Mouse (Mus musculus) gonadal fat pad, adult 2 months (tissue): ENCODE results near the gene Prtn3. TPM values are rescaled to one million over a fixed set of nuclear protein-coding genes. Genes with fewer than 3 reads are reported as not detected.
"Not testable (repeated sequence)": the region's sequence is repeated elsewhere in the genome, so short reads cannot be mapped to it uniquely, and the experiment has no call there.

Experiments used
- DNase-seq: peaks from one replicate; pipeline ENCODE4 v3.0.0-alpha.2; 2012; ENCODE audit warnings: low read depth
- polyA plus RNA-seq: library from polyadenylated mRNA; depleted of rRNA; stranded (reverse); fragments of >200 nt; gene quantifications from 2 replicates; pipeline ENCODE4 v1.2.3, GENCODE M21; 2012

Gene Prtn3
- polyA plus RNA-seq, 1 experiment: 6.6 TPM

- no peak for DNase-seq
Observed at GRCm38 (mm10) chr10:79877174-79877573, 2.9 kb downstream of the Prtn3 start.

DNA sequence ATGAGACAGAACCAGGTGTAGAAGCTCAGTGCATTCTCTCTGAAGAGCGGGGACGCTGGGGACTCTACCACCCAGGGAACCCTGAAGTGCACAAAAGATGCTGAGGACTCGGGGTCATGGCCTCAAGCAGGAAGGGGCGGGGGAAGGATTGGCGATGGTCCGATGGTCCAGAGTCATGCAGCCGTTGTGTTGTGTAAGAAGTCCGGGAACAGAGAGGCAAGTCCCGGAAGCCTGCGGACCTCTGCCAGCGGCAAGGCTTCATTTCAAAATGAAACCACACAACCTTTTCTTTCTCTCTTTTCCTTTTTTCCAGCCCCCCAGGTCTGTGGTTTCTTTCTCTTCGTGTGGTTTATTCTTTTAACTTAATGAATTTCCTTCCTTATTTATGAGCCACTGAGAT lies 3.5 kb downstream of the Prtn3 start:
- no peak for DNase-seq

DNA sequence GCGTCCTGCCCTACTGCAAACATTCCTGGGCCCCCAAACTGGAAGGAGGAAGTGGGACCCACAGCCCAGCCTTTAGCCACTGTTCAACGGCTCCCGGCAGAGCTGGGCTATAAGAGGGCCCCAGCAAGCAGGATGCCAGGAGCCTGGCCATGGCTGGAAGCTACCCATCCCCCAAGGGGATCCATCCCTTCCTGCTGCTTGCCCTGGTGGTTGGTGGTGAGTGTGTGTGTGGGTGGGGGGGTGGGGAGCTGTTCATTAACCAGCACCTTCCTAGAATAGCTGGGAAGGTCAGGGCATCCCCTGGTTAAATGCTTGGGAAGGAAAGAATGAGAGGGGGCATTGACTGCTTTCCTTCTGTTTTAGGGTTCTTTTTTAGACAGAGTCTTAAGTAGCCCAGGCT lies 5.3 kb downstream of the Prtn3 start:
- no peak for DNase-seq

- DNase-seq: no peak
Observed at GRCm38 (mm10) chr10:79880721-79881120, 6.4 kb downstream of the Prtn3 start.

GRCm38 (mm10) chr10:79881981-79882380 lies 7.7 kb downstream of the Prtn3 start:
- DNase-seq: no peak

- DNase-seq: no peak
Observed at GRCm38 (mm10) chr10:79883297-79884084, 9.2 kb downstream of the Prtn3 start.

- DNase-seq: no peak
Observed at GRCm38 (mm10) chr10:79884446-79884845, 10.2 kb downstream of the Prtn3 start.

DNA sequence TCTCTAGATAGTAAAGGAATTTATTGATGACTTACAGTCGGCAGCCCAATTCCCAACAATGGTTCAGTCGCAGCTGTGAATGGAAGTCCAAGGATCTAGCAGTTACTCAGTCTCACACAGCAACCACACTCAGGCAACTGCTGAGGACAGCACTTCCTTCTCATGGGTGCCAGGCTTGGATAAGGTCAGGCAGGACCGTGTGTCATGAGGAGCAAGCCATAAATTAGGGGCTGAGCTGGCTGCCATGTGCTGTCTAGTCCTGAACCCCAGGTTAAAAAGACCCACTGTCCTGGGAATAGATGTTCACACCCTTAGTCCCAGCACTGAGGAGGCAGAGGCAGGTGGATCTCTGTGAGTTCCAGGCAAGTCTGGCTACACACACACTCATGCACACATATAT lies 10.7 kb downstream of the Prtn3 start:
- DNase-seq: not testable (repeated sequence)

GRCm38 (mm10) chr10:79886054-79886453 lies 11.8 kb downstream of the Prtn3 start, which contains the start of gene Elane:
Elane (plus strand) TSS chr10:79886247.
- no peak for DNase-seq

GRCm38 (mm10) chr10:79886611-79887010 lies 12.3 kb downstream of the Prtn3 start:
- DNase-seq: no peak

DNA sequence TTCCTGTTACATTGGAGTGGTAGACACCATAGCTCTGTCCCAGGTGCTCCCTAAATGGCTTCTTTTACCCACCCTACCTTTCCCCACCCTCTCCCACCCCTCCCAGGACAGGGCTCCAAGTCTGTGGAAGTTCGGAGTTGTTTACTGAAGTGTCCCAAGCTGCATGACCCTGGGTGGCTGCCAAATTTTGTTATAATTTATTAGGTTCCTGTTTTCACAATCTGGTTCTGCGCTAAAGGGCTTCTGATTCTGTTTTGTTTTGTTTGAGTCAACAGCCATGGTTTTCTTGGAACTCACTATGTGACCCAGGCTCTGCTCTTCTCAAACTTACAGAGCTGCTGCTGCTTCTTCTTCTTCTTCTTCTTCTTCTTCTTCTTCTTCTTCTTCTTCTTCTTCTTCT lies 15.1 kb downstream of the Prtn3 start:
- no peak for DNase-seq

GRCm38 (mm10) chr10:79890670-79891069 lies 16.4 kb downstream of the Prtn3 start, which contains the start of gene Cfd:
Cfd (plus strand) TSS chr10:79890853.
- no peak for DNase-seq

DNA sequence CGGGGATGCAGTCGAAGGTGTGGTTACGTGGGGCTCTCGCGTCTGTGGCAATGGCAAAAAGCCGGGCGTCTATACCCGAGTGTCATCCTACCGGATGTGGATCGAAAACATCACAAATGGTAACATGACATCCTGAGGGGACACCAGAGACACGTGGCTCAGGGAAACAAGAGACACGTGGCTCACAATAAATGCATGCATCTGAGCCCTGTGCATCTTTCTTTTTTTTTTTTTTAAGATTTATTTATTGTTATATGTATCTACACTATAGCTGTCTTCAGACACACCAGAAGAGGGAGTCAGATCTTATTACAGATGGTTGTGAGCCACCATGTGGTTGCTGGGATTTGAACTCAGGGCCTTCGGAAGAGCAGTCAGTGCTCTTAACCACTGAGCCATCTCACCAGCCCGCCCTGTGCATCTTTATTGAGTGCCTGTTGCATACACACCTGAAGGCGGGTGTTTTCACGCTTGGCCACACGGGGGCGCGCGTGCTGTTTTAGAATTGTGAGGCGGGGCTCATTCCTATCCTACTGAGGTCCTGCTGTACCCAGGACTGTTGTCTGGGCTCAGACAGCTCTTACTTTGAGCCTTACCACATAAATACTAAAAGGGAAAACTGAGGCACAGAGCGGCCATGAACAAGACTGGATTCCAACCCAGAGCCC lies 18.3 kb downstream of the Prtn3 start:
- DNase-seq: not testable (repeated sequence)

DNA sequence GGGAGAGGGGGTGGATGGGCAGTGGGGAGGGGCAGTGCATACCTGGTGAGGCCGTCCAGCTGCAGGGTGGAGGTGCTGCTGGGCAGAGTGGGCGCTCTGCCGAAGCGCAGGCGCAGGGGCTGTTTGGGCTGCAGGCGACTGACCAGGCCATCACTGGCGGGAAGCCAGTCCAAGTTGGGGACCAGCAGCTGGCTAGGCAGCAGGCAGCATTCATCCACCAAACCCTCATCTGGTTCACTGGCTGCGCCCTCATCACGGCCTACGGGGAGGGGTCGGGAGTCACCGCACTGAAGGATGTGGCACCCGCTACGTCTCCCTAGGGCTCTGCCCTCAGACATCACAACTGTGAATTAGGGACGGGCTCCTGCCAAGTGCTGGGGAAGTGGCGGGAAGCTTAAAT lies 22.0 kb downstream of the Prtn3 start:
- no peak for DNase-seq

GRCm38 (mm10) chr10:79896814-79897213 lies 22.5 kb downstream of the Prtn3 start:
- no peak for DNase-seq

- DNase-seq: no peak
Observed at GRCm38 (mm10) chr10:79897316-79898245, 23.3 kb downstream of the Prtn3 start.

GRCm38 (mm10) chr10:79900951-79901410 lies 26.7 kb downstream of the Prtn3 start:
- no peak for DNase-seq

DNA sequence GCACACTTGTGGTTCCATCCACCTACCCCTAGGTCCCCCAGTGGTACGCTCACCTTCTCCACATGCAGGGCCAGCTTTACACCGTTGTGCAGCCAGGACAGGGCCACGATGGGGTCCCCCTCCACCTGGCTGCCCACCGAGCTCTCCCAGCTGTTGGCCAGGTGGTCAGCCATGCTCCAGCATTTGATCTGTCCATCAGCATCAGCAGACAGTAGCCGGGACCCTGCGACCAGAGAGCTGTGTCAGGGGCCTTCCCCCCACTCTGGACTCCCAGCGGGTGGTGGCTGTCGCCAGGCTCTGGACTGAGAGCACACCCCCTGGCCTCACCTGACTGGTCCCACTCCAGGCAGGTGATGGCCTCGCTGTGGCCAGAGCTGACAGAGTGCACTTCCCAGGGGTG lies 32.4 kb downstream of the Prtn3 start:
- no peak for DNase-seq

GRCm38 (mm10) chr10:79907415-79907814 lies 33.1 kb downstream of the Prtn3 start:
- no peak for DNase-seq

- peak; percentile 65 for DNase-seq
Observed at GRCm38 (mm10) chr10:79908167-79909091, 34.2 kb downstream of the Prtn3 start, which contains the start of gene Med16. Med16 (minus strand) TSS chr10:79908923.
